Mouse (Mus musculus): ENCODE results near the gene Rxfp4. TPM values are rescaled to one million over a fixed set of nuclear protein-coding genes. Genes with fewer than 3 reads are reported as not detected.
A peak's percentile ranks its signal among the peaks of the same experiment; 100 is the strongest.

Rxfp4 gene
- total RNA-seq (2021) = not detected

DNA sequence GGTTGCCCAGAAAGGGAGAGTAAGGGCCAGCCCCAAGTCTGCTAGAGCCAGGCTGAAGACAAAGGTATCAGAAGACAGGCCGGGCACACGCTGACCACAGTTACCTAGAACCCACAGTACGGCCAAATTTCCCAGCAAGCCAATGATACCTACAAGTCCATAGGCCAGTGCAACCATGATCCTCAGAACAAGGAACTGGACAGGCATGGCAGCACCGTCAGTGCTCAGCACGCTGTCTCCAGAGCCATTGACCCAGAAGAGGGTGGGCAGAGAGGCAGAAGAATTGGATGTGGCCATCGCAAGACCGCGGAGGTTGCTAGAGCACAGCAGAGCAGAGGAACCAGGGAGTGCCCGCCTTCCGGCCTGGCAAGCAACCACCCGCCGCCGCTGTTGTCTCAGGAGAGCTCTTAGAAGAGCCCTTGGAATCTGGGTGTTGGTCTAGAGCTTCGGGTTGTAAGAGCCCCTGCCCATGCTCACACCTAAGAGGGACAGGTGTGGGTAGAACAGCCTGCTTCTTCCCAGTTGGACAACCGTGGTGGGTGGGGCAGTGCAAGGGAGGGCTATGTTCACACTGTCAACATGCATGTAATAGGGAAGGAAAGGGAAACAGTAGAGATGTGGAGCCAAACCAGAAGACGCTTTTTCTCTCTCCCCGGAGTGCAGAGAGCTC, at the start of gene Rxfp4:
Gene Rxfp4 (minus strand): TSS at position 297 of the 670 bp plus-strand sequence.
- DNase-seq (ENCODE audit: extremely low spot score in 1 of 2, low spot score in 1 of 2) = no peak

DNA sequence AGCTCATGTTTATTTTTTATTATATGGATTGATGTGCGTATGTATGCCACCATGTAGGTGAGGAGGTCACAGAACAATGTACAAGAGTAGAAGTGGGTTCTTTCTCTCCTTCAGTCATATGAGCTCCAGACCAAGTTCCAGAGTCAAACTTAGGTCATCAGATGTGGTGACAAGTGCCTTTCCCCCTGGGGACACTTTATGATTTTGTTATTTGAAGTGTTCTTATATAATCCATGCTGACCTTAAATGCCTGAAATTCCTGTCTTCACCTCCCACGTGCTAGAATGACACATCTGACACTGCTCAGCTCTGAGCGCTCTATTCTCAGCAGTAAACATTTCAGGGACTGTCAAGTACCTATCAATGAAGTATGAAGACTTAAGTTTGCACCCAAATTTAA, 48.3 kb upstream of the Rxfp4 start:
- no peak for DNase-seq (ENCODE audit: extremely low spot score in 1 of 2, low spot score in 1 of 2)

DNA sequence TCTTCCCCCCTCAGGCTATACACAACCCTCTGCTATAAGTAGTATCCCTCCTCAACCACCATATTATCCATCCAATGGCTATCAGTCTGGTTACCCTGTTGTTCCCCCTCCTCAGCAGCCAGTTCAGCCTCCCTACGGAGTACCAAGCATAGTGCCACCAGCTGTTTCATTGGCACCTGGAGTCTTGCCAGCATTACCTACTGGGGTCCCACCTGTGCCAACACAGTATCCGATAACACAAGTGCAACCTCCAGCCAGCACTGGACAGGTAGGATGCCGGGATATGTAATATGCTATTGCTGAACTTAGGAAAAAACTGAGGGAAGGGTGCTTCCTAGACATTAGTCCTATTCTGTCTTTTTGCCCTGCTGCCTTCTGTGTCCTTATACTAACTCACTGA, 47.3 kb upstream of the Rxfp4 start:
- no peak for DNase-seq (ENCODE audit: extremely low spot score in 1 of 2, low spot score in 1 of 2)

DNA sequence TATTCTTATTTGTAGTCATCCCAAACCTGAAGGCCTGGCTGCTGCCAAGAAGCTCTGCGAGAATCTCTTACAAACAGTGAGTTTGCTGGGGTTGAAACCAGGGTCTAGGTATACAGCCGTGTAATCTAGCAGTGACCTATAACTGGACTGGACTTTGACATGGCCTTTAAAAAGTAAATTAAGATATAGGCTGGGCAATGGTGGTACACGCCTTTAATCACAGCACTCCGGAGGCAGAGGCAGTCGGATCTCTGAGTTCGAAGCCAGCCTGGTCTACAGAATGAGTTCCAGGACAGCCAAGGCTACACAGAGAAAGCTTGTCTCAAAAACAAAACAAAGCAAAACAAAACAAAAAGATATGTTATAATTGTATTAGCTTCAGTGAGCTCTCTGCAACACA, 45.9 kb upstream of the Rxfp4 start:
- no peak for DNase-seq (ENCODE audit: extremely low spot score in 1 of 2, low spot score in 1 of 2)

DNA sequence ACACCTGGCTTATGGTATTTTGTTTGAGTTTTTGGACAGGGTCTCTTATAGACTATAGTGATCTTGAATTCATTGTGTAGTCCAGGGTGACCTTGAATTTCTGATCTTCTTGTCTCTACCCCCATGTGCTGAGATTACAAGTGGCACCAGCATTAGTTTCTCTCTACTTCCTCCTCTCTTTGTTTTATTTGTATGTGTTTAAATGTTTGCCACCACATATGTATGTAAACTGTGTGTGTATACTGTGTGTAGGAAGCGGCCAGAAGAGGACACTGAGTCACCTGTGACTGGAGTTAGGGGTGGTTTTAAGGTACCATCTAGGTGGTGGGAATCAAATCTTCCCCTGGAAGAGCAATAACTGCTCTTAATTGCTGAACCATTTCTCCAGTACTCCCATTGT, 45.1 kb upstream of the Rxfp4 start:
- no peak for DNase-seq (ENCODE audit: extremely low spot score in 1 of 2, low spot score in 1 of 2)

DNA sequence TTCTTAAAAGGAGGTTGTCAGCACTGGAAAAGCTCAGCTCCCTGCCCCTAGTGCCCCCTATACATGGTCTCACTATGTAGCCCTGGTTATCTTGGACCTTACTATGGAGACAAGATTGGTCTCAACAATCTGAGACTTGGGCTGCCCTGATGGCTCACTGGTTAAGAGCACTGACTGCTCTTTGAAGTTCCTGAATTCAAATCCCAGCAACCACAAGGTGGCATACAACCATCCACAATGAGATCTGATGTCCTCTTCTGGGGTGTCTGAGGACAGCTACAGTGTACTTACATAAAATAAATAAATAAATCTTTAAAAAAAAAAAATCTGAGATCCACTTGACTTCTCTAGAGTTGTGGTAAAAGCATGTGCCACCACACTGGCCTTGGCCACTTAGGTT, 42.6 kb upstream of the Rxfp4 start:
- DNase-seq (ENCODE audit: extremely low spot score in 1 of 2, low spot score in 1 of 2) = no peak

DNA sequence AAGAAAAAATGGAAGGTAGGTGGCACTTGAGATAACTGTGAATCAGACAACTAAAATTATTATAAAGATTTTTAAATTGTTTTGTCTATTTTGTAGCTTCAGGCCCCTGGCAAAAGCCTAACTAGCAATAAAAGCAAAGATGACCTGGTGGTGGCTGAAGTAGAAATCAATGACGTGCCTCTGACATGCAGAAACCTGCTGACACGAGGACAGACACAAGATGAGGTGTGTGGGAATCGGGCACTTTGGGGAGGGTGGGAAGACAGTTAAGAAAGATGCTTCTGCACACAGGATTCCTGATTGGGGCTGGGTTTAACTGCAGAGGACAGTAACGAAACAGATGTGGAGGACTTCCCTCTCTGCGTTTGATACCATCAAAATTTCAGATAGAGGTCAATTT, 36.1 kb upstream of the Rxfp4 start:
- no peak for DNase-seq (ENCODE audit: extremely low spot score in 1 of 2, low spot score in 1 of 2)

DNA sequence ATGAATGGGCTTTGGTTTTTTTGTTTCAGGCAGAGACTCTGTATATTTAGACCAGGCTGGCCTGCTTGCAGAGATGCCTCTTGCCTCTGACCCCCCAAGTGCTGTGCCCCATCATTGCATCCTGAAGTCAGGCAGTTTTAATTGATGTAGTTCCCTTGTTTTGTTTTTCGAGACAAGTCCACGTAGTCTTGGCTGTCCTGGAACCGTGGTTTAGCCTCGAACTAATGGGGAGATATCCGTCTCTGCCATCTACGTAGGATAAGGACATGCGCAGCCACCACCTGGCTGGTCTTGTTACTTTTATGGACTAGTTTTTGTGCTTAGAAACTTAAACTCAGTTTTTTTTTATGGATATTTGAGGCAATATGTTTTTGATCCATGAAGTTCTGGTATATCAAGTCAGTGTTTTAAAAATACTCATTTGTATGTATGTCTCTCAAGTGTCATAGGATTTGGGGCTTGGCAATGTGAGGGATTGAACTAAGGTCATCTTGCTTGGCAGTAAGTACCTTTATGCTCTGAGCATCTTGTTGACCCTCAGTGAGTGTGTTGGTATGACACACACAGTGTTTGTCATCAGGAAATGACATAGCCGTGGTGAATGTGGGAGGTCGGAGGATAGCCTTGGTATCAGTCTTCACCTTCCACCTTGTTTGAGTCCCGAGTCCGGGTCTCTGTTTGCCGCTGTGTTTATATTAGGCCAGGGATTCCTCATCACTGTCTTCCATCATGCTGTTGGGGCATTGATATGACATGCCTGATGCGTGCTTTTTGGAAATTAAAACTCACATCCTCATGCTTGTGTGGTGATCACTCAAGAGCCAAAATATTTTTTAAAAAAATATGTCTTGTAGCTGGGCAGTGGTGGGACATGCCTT, 34.0 kb upstream of the Rxfp4 start:
- DNase-seq (ENCODE audit: extremely low spot score in 1 of 2, low spot score in 1 of 2) = no peak

DNA sequence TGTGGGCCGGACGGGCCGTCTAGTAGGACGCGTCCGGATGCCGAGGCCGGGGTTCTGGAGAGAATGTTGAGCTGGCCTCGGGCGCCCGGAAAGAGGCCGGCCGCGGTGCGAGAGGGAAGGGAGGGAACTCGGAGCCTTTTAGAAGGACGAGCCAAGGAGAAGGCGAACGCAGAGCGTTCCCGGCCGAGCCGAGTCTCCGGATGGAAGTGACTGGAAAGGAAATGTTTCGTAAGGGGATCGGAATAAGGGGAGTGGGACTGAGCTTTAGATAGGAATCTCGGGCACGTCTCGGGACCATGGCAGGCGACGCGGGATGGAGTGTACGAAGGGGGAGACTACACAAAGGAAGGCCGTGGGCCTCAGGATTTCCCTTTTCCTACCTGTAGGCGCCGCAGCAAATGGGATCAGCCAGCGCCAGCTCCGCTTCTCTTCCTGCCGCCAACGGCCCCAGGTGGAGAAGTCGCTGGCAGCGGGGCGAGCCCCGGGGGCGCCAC, 33.1 kb upstream of the Rxfp4 start:
- DNase-seq (ENCODE audit: extremely low spot score in 1 of 2, low spot score in 1 of 2) = peak in 1 of 2 experiments; percentile 23

DNA sequence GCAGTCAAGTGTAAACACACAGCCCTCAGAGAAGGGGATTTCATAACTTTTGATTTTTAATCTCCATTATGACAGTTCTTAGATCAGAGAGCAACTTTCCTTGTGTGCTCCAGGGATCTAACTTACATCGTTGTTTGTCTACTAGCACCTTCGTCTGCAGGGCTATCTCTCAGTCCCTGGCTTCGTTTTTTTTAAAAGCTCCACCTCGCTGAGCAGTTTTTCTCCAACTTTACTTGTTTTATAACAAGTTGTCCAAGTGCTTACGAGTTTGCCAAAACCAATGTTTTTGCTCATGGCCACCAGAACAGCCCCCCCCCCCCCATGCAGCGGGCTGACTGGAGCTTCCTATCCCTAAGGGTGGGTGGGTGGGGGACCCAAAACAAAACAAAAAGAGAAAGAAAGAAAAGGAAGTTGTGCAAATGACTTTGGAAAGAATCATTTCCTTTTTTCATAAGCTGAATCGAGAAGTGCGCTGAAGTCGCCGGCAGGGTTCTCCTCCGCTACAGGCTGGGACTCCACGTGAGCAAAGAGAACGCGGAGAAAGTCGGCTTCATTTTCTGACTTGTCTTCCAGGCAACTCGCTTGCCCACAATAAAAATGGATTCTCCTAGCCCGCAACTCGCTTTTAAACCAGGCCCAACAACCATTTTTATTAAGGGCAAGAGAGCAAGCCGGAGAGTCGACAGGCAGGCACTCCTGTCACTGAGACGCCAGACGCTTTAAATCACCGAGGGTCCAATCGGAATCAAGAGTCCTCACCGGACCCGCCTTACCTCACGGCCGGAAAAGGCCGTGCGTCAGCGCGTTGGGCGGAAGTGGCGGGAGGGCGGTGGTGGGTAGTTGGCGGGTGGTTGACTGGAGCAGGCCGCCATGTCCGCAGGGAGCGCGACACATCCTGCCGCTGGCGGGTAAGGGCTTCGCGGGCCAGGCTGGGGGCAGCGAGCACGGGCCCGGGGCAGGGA, 32.3 kb upstream of the Rxfp4 start, which contains the start of gene Khdc4:
Gene Khdc4 (plus strand): TSS at position 824 of the 962 bp plus-strand sequence.
- peak; percentile 84 to 90 for DNase-seq (ENCODE audit: extremely low spot score in 1 of 2, low spot score in 1 of 2)

DNA sequence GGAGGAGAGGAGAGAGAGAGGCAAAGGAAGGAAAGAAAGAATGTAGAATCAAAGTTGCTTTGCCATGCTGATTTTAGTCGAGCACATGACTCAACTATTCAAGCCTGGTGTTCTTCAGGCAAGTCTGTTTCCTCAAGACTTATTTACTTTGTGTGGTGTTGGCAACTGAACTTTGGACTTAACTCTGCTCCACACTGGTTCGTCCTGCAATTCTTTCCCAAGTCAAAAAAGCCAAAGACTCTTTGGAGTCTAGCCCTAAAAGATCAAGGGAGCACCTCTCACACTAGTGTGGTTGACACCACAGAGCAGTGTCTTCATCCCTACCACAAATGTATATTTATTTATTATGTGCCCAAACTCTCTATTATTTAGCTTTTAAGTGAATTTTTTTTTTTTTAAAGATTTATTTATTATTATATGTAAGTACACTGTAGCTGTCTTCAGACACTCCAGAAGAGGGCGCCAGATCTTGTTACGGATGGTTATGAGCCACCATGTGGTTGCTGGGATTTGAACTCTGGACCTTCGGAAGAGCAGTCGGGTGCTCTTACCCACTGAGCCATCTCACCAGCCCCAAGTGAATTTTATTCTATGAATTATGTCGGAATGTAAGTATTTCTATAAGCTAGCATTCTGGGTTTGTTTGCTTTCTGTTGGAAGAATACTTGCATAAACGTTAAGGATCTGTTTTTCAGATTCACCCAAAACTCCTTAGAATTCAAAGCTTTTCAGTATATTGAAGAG, 31.5 kb upstream of the Rxfp4 start:
- no peak for DNase-seq (ENCODE audit: extremely low spot score in 1 of 2, low spot score in 1 of 2)

DNA sequence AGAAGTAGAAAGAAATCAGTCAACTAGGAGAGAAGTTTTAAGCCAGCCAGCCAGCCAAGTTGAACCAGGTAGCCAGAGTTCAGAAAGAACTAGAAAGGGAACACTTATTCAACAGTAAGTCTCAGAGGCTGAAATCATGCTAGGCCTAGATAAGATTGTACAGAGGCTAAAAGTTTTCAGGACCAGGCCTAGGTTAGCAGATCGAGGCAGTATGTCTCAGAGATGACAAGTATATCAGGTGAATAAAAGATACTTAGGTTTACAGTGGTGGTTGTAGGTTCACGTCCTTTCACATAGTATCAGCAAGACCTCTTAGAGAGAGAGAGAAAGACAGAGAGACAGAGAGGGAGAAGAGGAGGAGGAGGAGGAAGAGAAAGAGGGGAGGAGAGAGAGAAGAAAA, 30.9 kb upstream of the Rxfp4 start:
- DNase-seq (ENCODE audit: extremely low spot score in 1 of 2, low spot score in 1 of 2) = no peak

DNA sequence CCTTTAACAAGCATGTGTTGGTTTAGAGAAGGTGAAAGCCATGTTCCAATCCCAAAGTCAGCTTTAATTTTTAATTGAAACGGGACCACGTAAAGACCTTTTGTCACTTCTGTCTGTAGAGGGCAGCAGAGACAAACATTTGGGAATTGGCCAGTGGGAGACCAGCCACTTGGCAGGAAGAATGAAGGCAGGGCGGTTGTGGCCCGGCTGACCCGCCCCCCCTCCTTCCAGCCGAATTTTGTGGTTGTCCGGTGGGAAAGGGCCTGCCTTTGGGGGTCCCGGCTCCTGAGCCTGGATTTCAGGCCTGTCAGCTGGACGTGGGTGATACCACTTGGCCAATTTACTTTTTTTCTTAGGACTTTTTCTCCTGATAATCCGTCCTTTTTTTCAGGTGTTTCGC, 24.5 kb upstream of the Rxfp4 start:
- peak in 1 of 2 experiments; percentile 55 for DNase-seq (ENCODE audit: extremely low spot score in 1 of 2, low spot score in 1 of 2)

DNA sequence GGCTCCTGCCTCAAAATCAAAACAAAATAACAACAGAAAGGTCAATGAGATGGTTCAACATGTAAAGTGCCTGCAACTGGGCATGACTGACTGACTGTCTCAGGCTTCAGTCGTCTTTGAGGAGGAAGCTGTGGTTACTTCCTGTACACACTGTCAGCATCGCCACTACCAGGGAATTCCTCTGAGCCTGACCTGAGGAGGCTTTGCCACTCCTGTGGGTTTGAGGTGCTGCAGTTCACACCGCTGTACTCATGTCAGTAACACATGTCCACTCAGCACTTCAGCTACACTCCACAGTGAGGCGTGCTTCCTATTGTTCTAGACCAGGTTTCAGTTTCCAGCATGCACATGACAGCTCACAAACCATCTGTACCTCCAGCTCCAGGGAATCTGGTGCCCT, 11.2 kb upstream of the Rxfp4 start:
- DNase-seq (ENCODE audit: extremely low spot score in 1 of 2, low spot score in 1 of 2) = no peak

DNA sequence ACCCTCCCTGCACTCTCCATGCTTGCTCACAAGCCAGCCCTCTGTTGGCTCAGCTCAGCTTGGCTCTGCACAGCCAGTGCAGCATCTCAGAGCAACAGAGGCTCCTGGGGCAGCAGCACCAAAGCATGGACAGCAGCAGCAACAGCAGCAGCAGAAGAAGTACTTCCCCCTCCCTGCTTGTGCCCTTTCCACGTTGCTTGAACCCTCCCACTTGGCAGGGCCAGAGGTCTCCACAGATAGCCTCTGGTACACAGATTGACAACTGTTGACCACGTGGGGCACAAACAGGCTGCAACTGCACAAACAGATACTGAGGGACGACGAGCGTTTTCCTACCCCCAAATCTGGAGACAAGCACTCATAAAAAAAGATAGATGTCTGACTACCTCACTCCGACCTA, 6.9 kb upstream of the Rxfp4 start:
- no peak for DNase-seq (ENCODE audit: extremely low spot score in 1 of 2, low spot score in 1 of 2)

DNA sequence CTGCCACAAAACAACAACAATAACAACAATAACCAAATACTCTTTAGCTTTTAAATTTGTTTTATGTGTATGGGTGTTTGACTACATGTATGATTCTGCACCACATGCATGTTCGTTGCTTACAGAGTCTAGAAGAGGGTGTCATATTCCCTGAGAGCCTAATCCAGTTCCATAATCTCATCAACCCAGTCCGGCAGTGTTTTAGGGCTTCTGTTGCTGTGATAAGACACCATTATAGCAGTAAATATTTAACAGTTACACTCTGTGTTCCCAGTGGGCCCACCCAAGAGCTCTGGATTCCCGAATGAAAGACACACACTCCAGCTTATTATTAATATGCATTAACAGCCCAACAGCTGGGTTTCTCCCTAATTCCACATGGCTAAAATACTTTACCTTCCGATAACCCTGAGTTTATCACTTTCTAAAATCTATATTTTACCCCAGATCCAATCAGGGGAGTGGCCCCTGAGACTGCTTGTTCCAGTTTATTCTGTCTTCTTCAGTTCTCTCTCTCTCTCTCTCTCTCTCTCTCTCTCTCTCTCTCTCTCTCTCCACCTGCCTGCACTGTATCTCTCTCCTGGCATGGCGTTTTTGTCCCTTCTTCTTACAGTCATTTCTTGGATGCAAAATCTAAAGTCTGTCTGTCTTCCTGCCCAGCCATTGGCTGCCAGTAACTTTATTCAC, 5.6 kb upstream of the Rxfp4 start:
- no peak for DNase-seq (ENCODE audit: extremely low spot score in 1 of 2, low spot score in 1 of 2)

DNA sequence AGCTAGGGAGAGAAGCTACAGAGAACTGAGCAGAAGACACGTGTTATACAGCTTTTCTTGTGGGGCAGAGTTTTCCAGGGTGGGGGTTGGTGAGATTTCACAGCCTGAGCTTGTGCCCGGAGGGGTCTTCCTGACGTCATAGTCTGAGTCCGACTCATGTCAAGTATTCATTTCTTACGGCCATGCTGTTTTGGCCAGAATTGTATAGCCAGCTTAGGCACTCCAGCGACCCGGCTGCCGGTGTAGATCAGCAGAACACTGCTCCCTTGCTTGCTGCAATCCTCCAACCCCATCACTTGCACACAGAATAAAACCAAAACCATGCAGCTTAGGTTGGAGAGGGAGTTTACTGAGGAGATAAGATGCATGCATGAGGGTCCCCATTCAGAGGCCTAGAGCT, 2.7 kb upstream of the Rxfp4 start:
- DNase-seq (ENCODE audit: extremely low spot score in 1 of 2, low spot score in 1 of 2) = no peak

DNA sequence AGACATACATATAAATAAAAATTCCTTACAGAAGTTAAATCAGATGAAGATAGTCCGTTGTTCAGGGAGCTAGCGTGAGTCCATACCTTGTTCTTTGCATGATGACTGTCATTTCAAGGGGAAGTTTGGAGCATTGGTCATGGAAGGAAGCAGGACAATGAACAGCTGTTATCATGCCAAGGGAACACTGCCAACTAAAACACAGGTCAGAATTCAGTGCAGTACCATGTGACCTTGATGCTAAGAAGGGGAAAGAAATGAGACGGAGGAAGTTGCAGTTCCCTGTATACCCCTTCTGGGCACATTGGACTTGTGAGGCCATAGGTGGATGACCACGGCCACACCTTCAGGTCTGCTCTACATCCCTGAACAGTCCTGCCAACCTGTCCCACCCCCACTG, 1.7 kb upstream of the Rxfp4 start:
- no peak for DNase-seq (ENCODE audit: extremely low spot score in 1 of 2, low spot score in 1 of 2)
